Mouse (Mus musculus) stomach, embryonic 16.5 days (tissue): ENCODE results near the gene Phf24. TPM values are rescaled to one million over a fixed set of nuclear protein-coding genes. Genes with fewer than 3 reads are reported as not detected.

Experiments used
- ATAC-seq: fragments of 200-750 bp; cut with Nextera tagmentation; 2 replicates; pipeline ENCODE4 v1.8.0; 2017; ENCODE audit warnings: moderate number of reproducible peaks, moderate TSS enrichment; ENCODE audit not compliant: insufficient read depth, low FRiP score
- H3K27ac ChIP-seq: fragments of 300-500 bp; sonication (generic); 2 replicates; pipeline ENCODE4 v1.5.1; 2014; ENCODE audit warnings: low read length
- H3K27me3 ChIP-seq: fragments of 300-500 bp; sonication (generic); 2 replicates; pipeline ENCODE4 v1.6.1; 2014; ENCODE audit warnings: low read length, control low read depth, mixed read lengths; ENCODE audit not compliant: control insufficient read depth, insufficient read depth
- H3K36me3 ChIP-seq: fragments of 300-500 bp; sonication (generic); 2 replicates; pipeline ENCODE4 v1.6.1; 2014; ENCODE audit warnings: low read length; ENCODE audit not compliant: control insufficient read depth, insufficient read depth
- H3K4me1 ChIP-seq: fragments of 300-500 bp; sonication (generic); 2 replicates; pipeline ENCODE4 v1.6.1; 2014; ENCODE audit warnings: low read length, control low read depth, mixed read lengths; ENCODE audit not compliant: control insufficient read depth, insufficient read depth
- H3K4me2 ChIP-seq: fragments of 300-500 bp; sonication (generic); 2 replicates; pipeline ENCODE4 v1.6.1; 2014; ENCODE audit warnings: low read depth, low read length, mixed read lengths
- H3K4me3 ChIP-seq: fragments of 300-500 bp; sonication (generic); replicated peaks from 2 replicates; pipeline ENCODE4 v1.5.1; 2014; ENCODE audit warnings: mild to moderate bottlenecking, low read length
- H3K9ac ChIP-seq: fragments of 300-500 bp; sonication (generic); 2 replicates; pipeline ENCODE4 v1.6.1; 2014; ENCODE audit warnings: low read length
- H3K9me3 ChIP-seq: fragments of 300-500 bp; sonication (generic); replicated peaks from 2 replicates; pipeline ENCODE4 v1.6.1; 2016; ENCODE audit warnings: low read length, control low read depth; ENCODE audit not compliant: control insufficient read depth
- WGBS: fragments of 180-500 bp; shearing (Covaris S2); extraction: QIAGEN DNeasy Blood & Tissue Kit; methylation state at CpG from one replicate; pipeline ENCODE4 v1.1.7; 2014; 5-methylcytosine and 5-hydroxymethylcytosine counted together
- polyA plus RNA-seq: library from polyadenylated mRNA; unstranded; fragments of >200 nt; fragmentation: Nextera tagmentation; extraction: Ambion mirVana; gene quantifications from 2 replicates; pipeline ENCODE4 v1.2.1, GENCODE M21; 2015

Phf24 gene
- polyA plus RNA-seq, 1 experiment from 2014 or later = 2.2 TPM

DNA sequence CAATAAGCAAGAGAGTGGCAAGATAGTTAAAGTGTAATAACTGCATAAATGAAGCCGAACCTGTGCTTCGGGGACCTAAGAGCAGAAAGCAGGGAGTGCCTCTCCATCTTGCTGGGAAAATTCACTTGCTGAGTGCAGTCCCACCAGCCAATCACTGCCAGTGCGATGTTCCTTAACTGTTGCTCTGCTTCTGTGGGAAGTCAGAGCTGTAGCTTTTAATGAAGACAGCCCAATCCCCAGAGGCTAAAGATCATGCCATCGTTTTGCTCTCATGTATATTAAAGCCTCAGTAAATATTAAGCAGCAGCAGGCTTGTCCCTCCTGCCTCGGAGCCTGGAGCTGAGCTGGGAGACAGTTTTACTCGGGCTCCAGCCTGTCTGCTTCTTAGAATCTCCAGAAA, 5.6 kb downstream of the Phf24 start:
- H3K27me3 ChIP-seq = peaks cover 3% of the 10 kb centered on the region
- no peak for ATAC-seq
- H3K4me3 ChIP-seq = no peak overlapping the region
- H3K4me1 ChIP-seq = no peaks in the 10 kb centered on the region
- no peaks in the 10 kb centered on the region for H3K36me3 ChIP-seq
- no peak overlapping the region for H3K4me2 ChIP-seq
- H3K27ac ChIP-seq = no peak overlapping the region
- WGBS = 62% methylated on average over 6 of the region's 6 CpGs
- no peak overlapping the region for H3K9ac ChIP-seq
- no peaks in the 10 kb centered on the region for H3K9me3 ChIP-seq

DNA sequence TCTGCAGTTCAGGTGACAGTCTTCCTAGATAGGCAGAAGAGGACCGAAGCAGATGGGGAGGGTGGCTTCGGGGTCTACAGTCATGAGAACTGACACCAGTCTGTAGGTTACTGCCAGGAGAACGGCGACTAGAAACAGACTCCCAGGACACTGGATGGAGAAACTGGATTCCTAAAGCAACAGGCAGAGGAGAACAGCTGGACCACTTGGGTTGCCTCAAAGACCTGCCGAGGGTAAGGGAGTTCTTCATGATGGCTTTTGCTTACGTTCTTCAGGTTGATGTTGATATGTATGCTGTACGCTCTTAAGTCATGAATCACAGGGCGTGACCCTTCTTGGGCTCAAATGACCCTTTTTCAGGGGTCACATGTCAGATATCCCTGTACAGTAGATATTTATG, 6.0 kb downstream of the Phf24 start:
- H3K9me3 ChIP-seq = no peaks in the 10 kb centered on the region
- no peak for ATAC-seq
- H3K36me3 ChIP-seq = no peaks in the 10 kb centered on the region
- H3K27me3 ChIP-seq = peaks cover 3% of the 10 kb centered on the region
- WGBS = 80% methylated on average over 8 of the region's 8 CpGs
- no peak overlapping the region for H3K9ac ChIP-seq
- H3K4me2 ChIP-seq = no peak overlapping the region
- no peak overlapping the region for H3K27ac ChIP-seq
- no peaks in the 10 kb centered on the region for H3K4me1 ChIP-seq
- H3K4me3 ChIP-seq = no peak overlapping the region

DNA sequence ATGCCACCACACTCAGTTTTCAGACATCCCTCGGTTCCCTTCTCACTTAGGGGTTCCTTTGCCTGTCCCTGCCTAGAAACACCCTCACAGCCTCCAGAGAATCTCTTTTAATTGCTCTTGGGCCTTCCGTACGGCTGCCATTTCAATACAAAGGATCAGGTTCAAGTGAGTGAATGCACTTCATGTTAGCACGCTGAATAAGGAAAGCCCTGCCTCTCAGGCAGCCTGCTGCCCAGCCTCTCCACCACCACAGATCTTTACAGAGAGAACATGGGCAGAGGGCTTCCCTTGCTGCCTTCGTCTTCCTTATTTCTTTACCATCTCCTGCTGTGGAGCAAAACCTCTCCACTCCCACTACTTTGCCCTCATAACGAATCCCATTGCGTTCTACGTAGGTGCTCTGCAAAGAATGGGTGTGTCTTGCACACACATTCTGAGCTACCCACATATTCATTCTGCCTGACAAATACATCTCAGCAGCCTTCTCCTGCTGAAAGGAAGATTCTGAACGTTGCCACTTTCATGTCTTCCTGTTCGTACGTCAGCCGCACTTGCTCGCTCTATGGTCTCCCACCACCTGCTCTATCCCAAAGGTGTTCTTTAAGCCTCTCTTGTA, 7.7 kb downstream of the Phf24 start:
- WGBS = 73% methylated on average over 13 of the region's 13 CpGs
- no peaks in the 10 kb centered on the region for H3K9me3 ChIP-seq
- H3K4me3 ChIP-seq = no peak overlapping the region
- no peaks in the 10 kb centered on the region; the same call in 1 of the 2 replicates for H3K27me3 ChIP-seq
- H3K27ac ChIP-seq = no peak overlapping the region
- no peaks in the 10 kb centered on the region for H3K36me3 ChIP-seq
- ATAC-seq = no peak
- H3K9ac ChIP-seq = no peak overlapping the region
- H3K4me2 ChIP-seq = no peak overlapping the region
- no peaks in the 10 kb centered on the region for H3K4me1 ChIP-seq

DNA sequence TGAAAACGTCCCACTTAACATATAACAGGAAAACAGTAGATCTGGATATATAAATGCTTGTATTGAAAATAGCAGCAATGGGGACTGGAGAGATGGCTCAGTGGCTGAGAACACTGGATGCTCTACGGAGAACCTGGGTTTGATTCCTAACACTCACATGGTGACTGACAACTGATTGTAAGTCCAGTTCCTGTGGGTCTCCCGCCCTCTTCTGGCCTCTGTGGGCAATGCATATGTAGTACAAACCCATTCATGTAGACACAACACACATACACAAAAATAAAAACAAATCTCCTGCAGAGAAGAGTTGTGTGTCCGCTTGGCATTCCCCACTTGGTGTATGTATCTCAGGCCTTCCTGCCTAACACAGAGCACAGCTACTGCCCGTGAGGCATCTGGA, 11.7 kb downstream of the Phf24 start:
- no peaks in the 10 kb centered on the region for H3K9me3 ChIP-seq
- WGBS = 71% methylated on average over 5 of the region's 5 CpGs
- H3K36me3 ChIP-seq = no peaks in the 10 kb centered on the region
- H3K27ac ChIP-seq = no peak overlapping the region
- H3K4me2 ChIP-seq = no peak overlapping the region
- H3K4me3 ChIP-seq = no peak overlapping the region
- H3K4me1 ChIP-seq = no peaks in the 10 kb centered on the region
- no peaks in the 10 kb centered on the region; the same call in 1 of the 2 replicates for H3K27me3 ChIP-seq
- no peak for ATAC-seq
- no peak overlapping the region for H3K9ac ChIP-seq

DNA sequence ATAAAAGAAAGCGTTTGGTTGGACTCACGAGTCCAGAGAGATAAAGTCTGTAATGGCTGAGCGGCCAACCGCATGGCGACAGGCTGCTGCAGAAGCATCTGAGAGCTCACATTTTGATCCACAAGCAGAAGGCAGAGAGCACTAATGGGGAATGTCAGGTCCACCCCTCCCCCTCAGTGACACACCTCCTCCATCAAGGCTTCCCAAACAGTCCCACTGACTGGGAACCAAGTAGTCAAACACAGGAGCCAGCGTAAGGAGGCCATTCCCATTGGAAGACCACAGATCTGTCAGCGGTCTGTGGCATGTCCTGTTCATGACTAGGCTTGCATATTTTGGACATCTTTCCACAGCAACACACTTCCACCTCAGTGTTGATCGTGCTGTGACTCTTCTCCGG, 12.5 kb downstream of the Phf24 start:
- no peak overlapping the region for H3K27ac ChIP-seq
- H3K4me2 ChIP-seq = no peak overlapping the region
- no peaks in the 10 kb centered on the region for H3K9me3 ChIP-seq
- H3K36me3 ChIP-seq = no peaks in the 10 kb centered on the region
- no peaks in the 10 kb centered on the region; the same call in 1 of the 2 replicates for H3K27me3 ChIP-seq
- H3K4me1 ChIP-seq = 0 out of 2 replicates have a peak, but pooled peaks cover 4% of the 10 kb centered on the region
- H3K9ac ChIP-seq = no peak overlapping the region
- ATAC-seq = no peak
- H3K4me3 ChIP-seq = no peak overlapping the region
- 85% methylated on average over 9 of the region's 9 CpGs for WGBS

DNA sequence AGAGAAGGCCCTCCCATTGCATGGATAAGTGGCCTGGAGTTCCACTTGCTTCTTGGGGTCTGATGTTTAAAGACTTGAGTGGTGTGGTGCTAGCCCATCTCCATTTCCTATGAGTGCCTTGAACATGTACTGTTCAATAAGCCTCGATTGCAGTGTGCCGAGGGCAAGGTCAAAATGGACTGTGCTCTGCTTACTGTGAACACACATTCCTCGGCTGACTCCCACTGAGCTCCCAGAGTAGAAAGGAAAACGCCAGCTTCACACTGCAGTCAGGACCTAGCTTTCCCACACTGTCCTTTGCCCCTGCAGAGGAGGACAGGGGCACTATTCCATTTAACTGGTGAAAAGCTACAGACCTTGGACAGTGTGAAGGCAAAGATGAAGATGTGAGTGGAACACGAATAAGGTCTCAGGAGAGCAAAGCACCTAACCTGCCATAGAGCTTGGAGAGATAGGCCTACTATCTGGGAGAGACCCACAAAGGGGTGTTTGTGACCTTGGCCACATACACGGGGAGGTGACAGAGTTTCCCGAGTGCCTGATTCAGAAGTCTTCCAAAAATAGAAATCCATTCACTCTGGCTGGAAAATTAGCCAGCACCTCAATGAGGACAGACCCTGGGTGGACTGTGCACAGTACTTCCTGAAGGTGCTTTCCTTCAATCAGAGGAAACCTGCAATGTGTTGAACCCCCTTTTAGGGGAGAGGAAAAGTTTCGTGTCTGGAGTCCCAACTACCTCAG, 15.9 kb downstream of the Phf24 start:
- Histone ChIP-seq H3K9me3 (no peaks in the 10 kb centered on the region), H3K36me3 (no peaks in the 10 kb centered on the region), H3K4me2 (no peak overlapping the region), H3K4me1 (0 out of 2 replicates have a peak, but pooled peaks cover 4% of the 10 kb centered on the region), H3K27ac (no peak overlapping the region), H3K27me3 (no peaks in the 10 kb centered on the region), H3K4me3 (no peak overlapping the region), H3K9ac (no peak overlapping the region)
- 66% methylated on average over 8 of the region's 8 CpGs for WGBS
- ATAC-seq = no peak

DNA sequence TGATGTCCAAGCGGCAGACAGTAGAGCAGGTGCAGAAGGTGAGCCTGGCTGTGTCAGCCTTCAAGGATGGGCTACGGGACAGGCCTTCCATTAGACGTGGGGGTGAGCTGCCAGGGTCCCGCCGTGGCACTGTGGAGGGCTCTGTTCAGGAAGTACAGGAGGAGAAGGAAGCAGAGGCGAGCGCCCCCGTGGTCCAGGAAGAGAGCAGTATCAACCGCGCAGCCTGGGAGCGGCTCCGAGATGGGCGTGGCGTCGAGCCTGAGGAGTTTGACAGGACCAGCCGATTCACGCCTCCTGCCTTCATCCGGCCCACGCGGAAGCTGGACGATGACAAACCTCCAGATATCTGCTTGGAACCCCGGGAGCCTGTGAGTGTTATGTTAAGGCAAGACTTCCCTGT, 17.2 kb downstream of the Phf24 start:
- no peaks in the 10 kb centered on the region for H3K9me3 ChIP-seq
- peak overlapping the region; percentile 22 for H3K4me3 ChIP-seq
- H3K9ac ChIP-seq = peak overlapping the region; percentile 41; the same call in 1 of the 2 replicates
- 7% methylated on average over 22 of the region's 22 CpGs for WGBS
- H3K4me2 ChIP-seq = peak overlapping the region; percentile 47
- H3K36me3 ChIP-seq = no peaks in the 10 kb centered on the region
- H3K4me1 ChIP-seq = 0 out of 2 replicates have a peak, but pooled peaks cover 4% of the 10 kb centered on the region
- H3K27ac ChIP-seq = peak overlapping the region; percentile 48; the same call in 1 of the 2 replicates
- peak; percentile 86 for ATAC-seq
- no peaks in the 10 kb centered on the region for H3K27me3 ChIP-seq

DNA sequence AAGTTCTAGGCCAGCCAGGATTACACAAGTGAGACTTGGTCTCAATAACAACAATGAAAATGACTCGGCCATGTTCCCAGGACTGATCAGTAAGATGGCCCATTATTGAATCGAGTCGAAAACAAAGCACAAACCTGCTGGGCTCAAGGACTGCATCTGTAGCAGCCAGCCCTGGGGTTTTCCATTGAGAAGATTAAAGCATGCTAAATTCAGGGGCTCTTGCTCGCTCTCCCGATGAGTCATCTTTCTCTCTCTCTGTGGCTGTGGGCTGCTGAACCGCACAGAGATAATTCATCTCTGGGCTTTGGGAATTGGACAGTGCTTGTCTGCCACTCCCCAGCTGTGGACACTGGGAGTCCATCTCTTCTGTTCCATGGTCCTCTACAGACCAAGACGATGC, 24.9 kb downstream of the Phf24 start:
- H3K27me3 ChIP-seq = no peaks in the 10 kb centered on the region
- no peaks in the 10 kb centered on the region for H3K36me3 ChIP-seq
- ATAC-seq = no peak
- no peak overlapping the region for H3K27ac ChIP-seq
- no peak overlapping the region for H3K4me2 ChIP-seq
- H3K9ac ChIP-seq = no peak overlapping the region
- no peaks in the 10 kb centered on the region for H3K4me1 ChIP-seq
- H3K9me3 ChIP-seq = no peaks in the 10 kb centered on the region
- 66% methylated on average over 7 of the region's 7 CpGs for WGBS
- no peak overlapping the region for H3K4me3 ChIP-seq

DNA sequence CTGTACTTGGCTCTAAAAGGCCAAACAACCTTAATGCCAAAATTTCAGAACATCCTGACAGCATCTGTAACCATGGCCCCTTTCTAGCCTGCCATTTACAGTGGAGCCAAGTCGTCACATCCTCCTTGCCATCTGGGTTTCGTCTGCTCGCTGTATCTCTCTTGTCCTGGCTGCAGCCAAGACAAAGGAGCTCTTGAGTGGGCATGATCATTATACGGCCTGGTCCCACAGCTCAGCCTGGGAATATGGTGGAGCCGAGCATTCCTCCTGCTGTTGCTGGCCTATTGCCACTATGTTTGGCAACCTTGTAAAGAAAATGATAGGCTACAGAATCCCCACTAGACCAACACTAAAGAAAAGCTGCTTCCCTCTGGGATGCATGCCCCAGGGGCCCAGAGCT, 26.9 kb downstream of the Phf24 start:
- Histone ChIP-seq H3K4me1 (no peaks in the 10 kb centered on the region), H3K27ac (no peak overlapping the region), H3K4me2 (no peak overlapping the region), H3K9ac (no peak overlapping the region), H3K9me3 (no peaks in the 10 kb centered on the region), H3K36me3 (no peaks in the 10 kb centered on the region), H3K27me3 (peaks cover 7% of the 10 kb centered on the region; the same call in 1 of the 2 replicates), H3K4me3 (no peak overlapping the region)
- no peak for ATAC-seq
- WGBS = 66% methylated on average over 5 of the region's 5 CpGs
